Comparison of ENCODE assay signal across 7 mouse cellular contexts in the genomic region with DNA sequence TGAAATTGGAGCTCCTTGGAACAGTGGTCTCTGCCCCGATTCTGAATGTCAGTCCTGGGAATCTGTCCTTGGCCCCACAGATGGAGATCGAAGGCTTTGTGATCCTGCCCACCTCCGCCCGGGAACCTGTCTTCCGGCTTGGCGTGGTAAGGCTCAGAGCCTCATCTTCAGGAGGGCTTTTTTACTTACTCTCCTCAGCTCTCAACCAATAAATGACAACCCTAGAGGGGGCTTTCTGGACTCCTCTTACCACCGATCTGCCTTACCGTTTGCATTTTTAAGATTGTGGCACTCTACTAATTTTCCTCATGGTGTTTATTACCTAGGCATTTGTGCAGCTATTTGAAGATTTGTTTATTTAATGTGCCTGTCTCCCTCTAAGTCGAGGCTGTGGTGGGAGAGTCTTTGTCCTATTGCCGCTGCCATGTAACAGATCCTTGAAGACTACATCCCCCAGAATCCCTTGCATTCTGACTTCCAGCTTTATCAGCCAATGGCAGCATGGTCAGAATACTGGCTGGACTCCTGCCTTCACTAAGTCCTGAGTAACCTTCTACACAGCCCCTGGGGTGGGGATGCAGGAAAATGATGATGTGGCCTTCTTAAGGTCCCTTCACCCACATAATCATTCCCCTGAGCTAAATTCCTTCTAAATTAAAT. TPM values are rescaled to one million over a fixed set of nuclear protein-coding genes. Genes with fewer than 3 reads are reported as not detected.
A peak's percentile ranks its signal among the peaks of the same experiment; 100 is the strongest.
DNase-seq lines count a peak whose midpoint lies in the region; ATAC-seq and TF ChIP-seq lines count a peak whose summit lies in the region.

No protein-coding gene starts in this region.

- no peaks in the 10 kb centered on the region for H3K9me3 ChIP-seq in lung, embryonic 16.5 days (ENCODE audit: control insufficient read depth, low read length)
- H3K9me3 ChIP-seq in midbrain, embryonic 10.5 days (replicated peaks) = no peaks in the 10 kb centered on the region
- no peaks in the 10 kb centered on the region for H3K9me3 ChIP-seq in liver, embryonic 12.5 days (replicated peaks)

- H3K9ac ChIP-seq in lung, embryonic 16.5 days (ENCODE audit: low read length) = no peak overlapping the region
- H3K9ac ChIP-seq in liver, embryonic 12.5 days = no peak overlapping the region

- TF ChIP-seq POLR2A in lung, adult 2 months (IDR thresholded peaks at IDR 0.05; ENCODE audit: borderline replicate concordance, extremely low read depth, low read depth, low read length) = no peak

- no peaks in the 10 kb centered on the region for H3K36me3 ChIP-seq in lung, embryonic 16.5 days (ENCODE audit: control insufficient read depth, insufficient read depth, low read length)
- no peaks in the 10 kb centered on the region for H3K36me3 ChIP-seq in midbrain, embryonic 10.5 days
- H3K36me3 ChIP-seq in liver, embryonic 12.5 days = peaks cover 12% of the 10 kb centered on the region; the same call in 1 of the 2 replicates

- WGBS in lung, embryonic 16.5 days = 59% methylated on average over 10 of the region's 10 CpGs
- 66% methylated on average over 10 of the region's 10 CpGs for WGBS in lung, adult 2 months
- 63% methylated on average over 10 of the region's 10 CpGs for WGBS in midbrain, embryonic 10.5 days
- WGBS in liver, embryonic 12.5 days (ENCODE audit: insufficient replicate concordance) = 59% methylated on average over 10 of the region's 10 CpGs

- no peak overlapping the region for H3K27ac ChIP-seq in lung, embryonic 16.5 days (ENCODE audit: low read length)
- H3K27ac ChIP-seq in midbrain, embryonic 10.5 days (replicated peaks) = peak overlapping the region; percentile 61; the same call in 1 of the 2 replicates
- no peak overlapping the region for H3K27ac ChIP-seq in liver, embryonic 12.5 days

- H3K27me3 ChIP-seq in lung, embryonic 16.5 days (ENCODE audit: control insufficient read depth, insufficient read depth, low read depth, low read length) = no peaks in the 10 kb centered on the region
- no peaks in the 10 kb centered on the region for H3K27me3 ChIP-seq in midbrain, embryonic 10.5 days (ENCODE audit: low read depth, poor library complexity, severe bottlenecking)
- no peaks in the 10 kb centered on the region for H3K27me3 ChIP-seq in liver, embryonic 12.5 days (replicated peaks)

- H3K4me1 ChIP-seq in lung, embryonic 16.5 days (replicated peaks; ENCODE audit: control insufficient read depth, insufficient read depth, low read length) = no peaks in the 10 kb centered on the region
- no peaks in the 10 kb centered on the region for H3K4me1 ChIP-seq in lung, adult 2 months (ENCODE audit: control insufficient read depth, insufficient read depth, low read length)
- H3K4me1 ChIP-seq in midbrain, embryonic 10.5 days = peaks cover 3% of the 10 kb centered on the region; the same call in 1 of the 2 replicates
- H3K4me1 ChIP-seq in liver, embryonic 12.5 days = no peaks in the 10 kb centered on the region; the same call in 1 of the 2 replicates

- ATAC-seq in lung, embryonic 16.5 days (ENCODE audit: low read depth) = peak; percentile 70; the same call in 1 of the 2 replicates
- ATAC-seq in erythroblast, adult 5-6 weeks (replicated peaks; ENCODE audit: low FRiP score, poor library complexity, severe bottlenecking) = no peak
- ATAC-seq in liver, embryonic 12.5 days = no peak

- no peak for DNase-seq in lung, adult 2 months
- DNase-seq in embryo, embryonic 11.5 days (ENCODE audit: low read depth, low spot score) = peak; percentile 19
- peak; percentile 33 for DNase-seq in heart, postnatal 4 days
- DNase-seq in midbrain, embryonic 10.5 days (ENCODE audit: low spot score) = peak; percentile 23

- no peak for TF ChIP-seq CTCF in lung, adult 2 months (IDR thresholded peaks at IDR 0.05; ENCODE audit: insufficient read depth, low read length)

- H3K4me3 ChIP-seq in lung, embryonic 16.5 days (ENCODE audit: low read length) = no peak overlapping the region
- no peak overlapping the region for H3K4me3 ChIP-seq in lung, adult 2 months (replicated peaks; ENCODE audit: extremely low read depth, low read depth, low read length)
- no peak overlapping the region for H3K4me3 ChIP-seq in midbrain, embryonic 10.5 days
- no peak overlapping the region for H3K4me3 ChIP-seq in liver, embryonic 12.5 days

- H3K4me2 ChIP-seq in lung, embryonic 16.5 days (ENCODE audit: low read depth, low read length) = no peak overlapping the region
- H3K4me2 ChIP-seq in liver, embryonic 12.5 days = no peak overlapping the region

RNA-seq across cellular contexts. Expression of a gene that starts 18.4 kb away (rescaled TPM):
- 15.0 and 19.1 TPM in 2 replicates for polyA plus RNA-seq in lung, embryonic 16.5 days (2015; fragmentation: Nextera tagmentation; extraction: Ambion mirVana)
- polyA plus RNA-seq in lung, adult 2 months (2012; rRNA removed) = 95.4 and 110 TPM in 2 replicates
- total RNA-seq in heart, postnatal 4 days (2021) = 1 to 10 TPM; 6.3 to 6.6 TPM
- polyA plus RNA-seq in midbrain, embryonic 10.5 days (2016; fragmentation: Nextera tagmentation; extraction: Ambion mirVana) = 1.6 and 2.0 TPM in 2 replicates
- 28.4 and 32.3 TPM in 2 replicates for total RNA-seq in erythroblast, adult 5-6 weeks (2015; ENCODE audit: low replicate concordance)
- 10.5 and 23.2 TPM in 2 replicates for total RNA-seq in erythroblast, adult 5-6 weeks (2017; ENCODE audit: low replicate concordance)
- 12.9 and 14.4 TPM in 2 replicates for polyA plus RNA-seq in liver, embryonic 12.5 days (2016; fragmentation: Nextera tagmentation; extraction: Ambion mirVana)

RNA-seq across cellular contexts. Expression of a gene that starts 50.8 kb away (rescaled TPM):
- polyA plus RNA-seq in lung, embryonic 16.5 days (2015; fragmentation: Nextera tagmentation; extraction: Ambion mirVana) = 1.9 and 5.3 TPM in 2 replicates
- polyA plus RNA-seq in lung, adult 2 months (2012; rRNA removed) = 10.6 and 12.7 TPM in 2 replicates
- total RNA-seq in heart, postnatal 4 days (2021) = under 1 TPM; 0.05 to 0.52 TPM
- 36.4 and 55.1 TPM in 2 replicates for polyA plus RNA-seq in midbrain, embryonic 10.5 days (2016; fragmentation: Nextera tagmentation; extraction: Ambion mirVana)
- not detected in 2 replicates for total RNA-seq in erythroblast, adult 5-6 weeks (2015; ENCODE audit: low replicate concordance)
- total RNA-seq in erythroblast, adult 5-6 weeks (2017; ENCODE audit: low replicate concordance) = 0.42 TPM in 1 of 2 replicates, not detected in the other
- 2.2 and 2.4 TPM in 2 replicates for polyA plus RNA-seq in liver, embryonic 12.5 days (2016; fragmentation: Nextera tagmentation; extraction: Ambion mirVana)
